Mouse (Mus musculus): ENCODE results near the gene Ubac2.

DNA sequence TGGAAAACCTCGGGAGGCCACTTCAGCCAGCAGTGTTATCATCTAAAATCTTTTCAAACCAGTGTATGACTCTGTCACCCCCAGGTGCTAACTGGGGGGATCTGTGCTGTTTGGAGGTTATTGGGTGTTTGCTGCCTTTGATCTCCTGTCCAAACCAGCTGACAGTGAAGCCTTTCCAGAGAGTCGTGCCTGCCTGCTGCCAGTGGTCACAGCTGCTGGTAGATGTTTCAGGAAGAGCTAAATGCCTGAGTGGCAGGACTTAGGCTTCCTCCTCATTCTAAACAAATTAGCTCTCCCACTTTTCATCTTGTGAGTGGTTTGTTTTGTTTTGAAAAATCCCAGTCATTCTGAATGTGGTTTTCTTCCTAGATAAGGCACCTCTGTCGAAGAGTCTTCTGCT lies 26.3 kb downstream of the Ubac2 start:
- no peak for TF ChIP-seq CTCF (IDR thresholded peaks at IDR 0.05; ENCODE audit: control insufficient read depth, insufficient read depth, low read length)
- TF ChIP-seq POLR2A (IDR thresholded peaks at IDR 0.05; ENCODE audit: borderline replicate concordance, control insufficient read depth, low read depth, low read length): no peak

Data from bone marrow, adult 2 months (tissue).